Mouse (Mus musculus) liver, postnatal 0 days (tissue): ENCODE measurements around the gene Ache. TPM values are rescaled to one million over a fixed set of nuclear protein-coding genes. Genes with fewer than 3 reads are reported as not detected.

Experiments used
- ATAC-seq: fragments of 200-750 bp; cut with Nextera tagmentation; 2 replicates; pipeline ENCODE4 v1.8.0; 2017; ENCODE audit warnings: mild to moderate bottlenecking, moderate library complexity
- DNase-seq: peaks from one replicate; pipeline ENCODE4 v3.0.0-alpha.2; 2016
- H3K27ac ChIP-seq: fragments of 300-500 bp; sonication (generic); 2 replicates; pipeline ENCODE4 v1.5.1; 2014; ENCODE audit warnings: antibody characterized with exemption, moderate library complexity, mild to moderate bottlenecking, low read depth
- H3K27me3 ChIP-seq: fragments of 300-500 bp; sonication (generic); 2 replicates; pipeline ENCODE4 v1.6.1; 2014; ENCODE audit warnings: low read length, control low read depth, mixed read lengths; ENCODE audit not compliant: insufficient read depth
- H3K36me3 ChIP-seq: fragments of 300-500 bp; sonication (generic); replicated peaks from 2 replicates; pipeline ENCODE4 v1.6.1; 2014; ENCODE audit warnings: mild to moderate bottlenecking, control low read depth, low read length, moderate library complexity, mixed read lengths; ENCODE audit not compliant: insufficient read depth
- H3K4me1 ChIP-seq: fragments of 300-500 bp; sonication (generic); 2 replicates; pipeline ENCODE4 v1.6.1; 2014; ENCODE audit warnings: antibody characterized with exemption, mild to moderate bottlenecking, control low read depth; ENCODE audit not compliant: insufficient read depth
- H3K4me2 ChIP-seq: fragments of 300-500 bp; sonication (generic); 2 replicates; pipeline ENCODE4 v1.6.1; 2014; ENCODE audit warnings: low read depth, mild to moderate bottlenecking, low read length, moderate library complexity, mixed read lengths
- H3K4me3 ChIP-seq: fragments of 300-500 bp; sonication (generic); 2 replicates; pipeline ENCODE4 v1.5.1; 2014; ENCODE audit warnings: low read depth, low read length
- H3K9ac ChIP-seq: fragments of 300-500 bp; sonication (generic); replicated peaks from 2 replicates; pipeline ENCODE4 v1.6.1; 2014; ENCODE audit warnings: mild to moderate bottlenecking, moderate library complexity
- H3K9me3 ChIP-seq: fragments of 300-500 bp; sonication (generic); 2 replicates; pipeline ENCODE4 v1.6.1; 2016; ENCODE audit warnings: mild to moderate bottlenecking, control low read depth, low read length, mixed read lengths
- CTCF ChIP-seq: sonication (generic); IDR thresholded peaks from 2 replicates; pipeline ENCODE4 v1.5.1; 2016; ENCODE audit warnings: antibody characterized with exemption, low read depth
- EP300 ChIP-seq: IDR thresholded peaks from 2 replicates; pipeline ENCODE4 v1.6.1; 2016; ENCODE audit warnings: antibody characterized with exemption, low read depth, mild to moderate bottlenecking
- WGBS: fragments of 180-500 bp; shearing (Covaris S2); extraction: QIAGEN DNeasy Blood & Tissue Kit; methylation state at CpG from one replicate; pipeline ENCODE4 v1.1.7; 2014; ENCODE audit not compliant: insufficient replicate concordance; 5-methylcytosine and 5-hydroxymethylcytosine counted together
- polyA plus RNA-seq: library from polyadenylated mRNA; unstranded; fragments of >200 nt; fragmentation: Nextera tagmentation; extraction: Ambion mirVana; gene quantifications from 2 replicates; pipeline ENCODE4 v1.2.1, GENCODE M21; 2015

Ache gene
- polyA plus RNA-seq, 1 experiment from 2014 or later: 11.1 TPM

DNA sequence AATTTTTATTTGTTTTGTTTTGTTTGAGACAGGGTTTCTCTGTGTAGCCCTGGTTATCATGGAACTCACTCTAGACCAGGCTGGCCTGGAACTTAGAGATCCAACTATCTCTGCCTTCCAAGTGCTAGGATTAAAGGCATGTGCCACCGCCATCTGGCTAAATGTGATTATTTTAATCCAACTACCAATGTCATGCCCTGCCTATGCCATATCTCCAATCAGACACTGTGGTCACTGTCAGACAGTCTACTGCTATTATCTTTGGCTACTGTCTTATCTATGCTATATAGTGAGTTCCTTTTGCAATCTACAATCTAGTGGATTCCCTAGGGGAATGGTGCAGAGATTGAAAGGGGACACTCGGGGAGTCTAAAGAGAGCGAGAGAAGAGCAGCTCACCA, 33.7 kb downstream of the Ache start:
- Histone ChIP-seq H3K4me1 (peaks cover 4% of the 10 kb centered on the region; the same call in 1 of the 2 replicates), H3K27ac (no peak overlapping the region), H3K4me2 (no peak overlapping the region), H3K36me3 (peaks cover 6% of the 10 kb centered on the region; the same call in 1 of the 2 replicates), H3K4me3 (no peak overlapping the region), H3K27me3 (no peaks in the 10 kb centered on the region), H3K9ac (no peak overlapping the region), H3K9me3 (no peaks in the 10 kb centered on the region)
- peak; percentile 41 for ATAC-seq
- peak; percentile 81 for TF ChIP-seq EP300
- TF ChIP-seq CTCF: no peak
- 75% methylated on average over 3 of the region's 3 CpGs for WGBS
- no peak for DNase-seq

DNA sequence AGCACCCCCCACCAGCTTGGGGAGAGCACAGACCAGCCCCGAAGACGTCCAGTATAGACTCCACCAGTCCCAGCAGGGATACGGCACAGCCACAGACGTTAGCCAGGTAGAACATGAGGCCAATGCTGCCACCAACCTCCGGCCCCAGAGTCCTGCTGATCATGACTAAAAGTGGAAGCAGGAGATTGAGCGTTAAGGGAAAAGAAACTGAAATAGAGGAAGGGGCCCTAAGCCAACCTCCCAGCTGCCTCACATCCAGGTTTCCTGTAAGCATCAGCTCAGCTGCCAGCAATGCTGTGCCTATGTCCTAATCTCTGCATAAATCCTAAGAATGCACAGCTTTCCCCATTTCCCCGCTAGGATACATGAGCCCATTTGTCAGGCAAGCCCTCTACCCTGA, 43.6 kb downstream of the Ache start:
- WGBS: 68% methylated on average over 7 of the region's 7 CpGs
- no peaks in the 10 kb centered on the region for H3K27me3 ChIP-seq

DNA sequence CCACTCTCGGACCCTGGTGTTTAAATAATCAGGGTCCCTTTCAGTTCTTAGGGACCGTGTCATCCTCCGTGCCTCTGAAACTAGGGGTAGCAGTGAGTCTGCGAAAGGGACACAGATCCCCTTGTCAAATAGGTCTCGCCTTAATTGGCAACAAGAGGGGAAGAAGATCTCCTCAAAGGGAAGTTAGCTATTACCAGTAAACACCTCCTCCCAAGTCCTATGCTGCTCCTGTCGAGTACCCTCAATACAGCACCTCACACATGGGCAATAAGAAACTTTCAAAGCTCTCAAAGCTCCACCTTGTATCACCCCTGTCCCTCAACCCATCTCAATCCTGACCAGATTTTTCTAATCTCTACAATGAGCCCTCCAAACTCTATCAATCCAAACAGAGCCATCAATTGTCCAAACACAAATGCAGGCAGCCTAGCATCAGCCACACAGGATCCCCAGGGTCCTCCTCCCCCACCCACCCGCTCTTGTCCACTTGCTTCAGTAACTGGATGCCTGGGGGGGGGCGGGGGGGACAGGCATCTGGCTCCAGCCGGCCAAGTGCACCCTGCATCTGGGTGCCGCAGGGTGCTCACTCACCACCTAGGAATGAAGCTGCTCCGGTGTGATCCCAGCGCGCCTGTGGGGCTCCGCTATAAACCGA, 45.7 kb downstream of the Ache start:
- Histone ChIP-seq H3K27ac (peak overlapping the region; percentile 62), H3K4me1 (peaks cover 16% of the 10 kb centered on the region), H3K9me3 (no peaks in the 10 kb centered on the region), H3K36me3 (0 out of 2 replicates have a peak, but pooled peaks cover 2% of the 10 kb centered on the region), H3K27me3 (no peaks in the 10 kb centered on the region), H3K4me3 (peak overlapping the region; percentile 56), H3K4me2 (peak overlapping the region; percentile 76), H3K9ac (peak overlapping the region; percentile 64)
- ATAC-seq: no peak
- 10% methylated on average over 15 of the region's 15 CpGs for WGBS
- no peak for DNase-seq
- TF ChIP-seq CTCF: no peak
- TF ChIP-seq EP300: no peak

More for the DNA sequence above, 43.6 kb downstream of the Ache start:
- no peaks in the 10 kb centered on the region for H3K9me3 ChIP-seq
- ATAC-seq (no peak), DNase-seq (no peak)
- H3K4me2 ChIP-seq: no peak overlapping the region
- TF ChIP-seq CTCF (no peak), EP300 (no peak)
- no peak overlapping the region for H3K4me3 ChIP-seq
- H3K9ac ChIP-seq: no peak overlapping the region
- peaks cover 2% of the 10 kb centered on the region; the same call in 1 of the 2 replicates for H3K36me3 ChIP-seq
- H3K27ac ChIP-seq: 0 out of 2 replicates have a peak overlapping the region, but pooled peaks have one; percentile 11
- H3K4me1 ChIP-seq: peaks cover 8% of the 10 kb centered on the region

DNA sequence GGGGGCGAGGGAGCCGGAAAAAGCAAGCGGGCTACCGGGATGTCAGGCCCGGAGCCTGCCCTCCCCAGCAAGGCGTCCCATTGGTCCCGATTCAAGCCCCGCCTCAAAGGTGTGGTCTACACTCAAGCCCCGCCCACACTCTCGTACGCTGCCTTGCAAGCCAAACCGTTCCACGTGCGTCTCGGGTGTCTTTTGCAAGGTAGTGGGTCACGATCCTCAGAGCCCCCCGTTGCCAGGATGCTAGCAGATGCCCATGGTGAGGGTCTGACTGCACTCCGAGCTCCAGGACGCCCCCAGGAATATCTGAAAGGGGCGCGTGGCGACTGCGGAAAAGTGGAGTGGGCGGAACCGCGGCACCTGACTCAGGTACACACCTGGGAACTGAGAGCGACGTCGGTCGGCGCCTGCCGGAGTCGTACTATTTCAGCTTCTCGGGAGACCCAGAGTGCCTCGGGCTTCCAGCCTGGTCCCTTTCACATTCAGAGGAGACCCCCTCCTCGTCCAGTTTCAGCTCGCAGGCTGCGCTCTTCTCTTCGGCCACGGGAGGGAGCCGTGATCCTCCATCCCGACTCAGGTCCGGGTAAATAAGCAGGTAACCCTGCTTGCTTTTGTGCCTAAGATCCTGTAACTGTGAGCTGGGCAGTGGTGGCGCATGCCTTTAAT, 46.3 kb downstream of the Ache start, which contains the start of gene Slc12a9:
Gene Slc12a9 (minus strand): TSS at position 86 of the 663 bp plus-strand sequence.
- TF ChIP-seq EP300 (no peak), CTCF (peak; percentile 79)

DNA sequence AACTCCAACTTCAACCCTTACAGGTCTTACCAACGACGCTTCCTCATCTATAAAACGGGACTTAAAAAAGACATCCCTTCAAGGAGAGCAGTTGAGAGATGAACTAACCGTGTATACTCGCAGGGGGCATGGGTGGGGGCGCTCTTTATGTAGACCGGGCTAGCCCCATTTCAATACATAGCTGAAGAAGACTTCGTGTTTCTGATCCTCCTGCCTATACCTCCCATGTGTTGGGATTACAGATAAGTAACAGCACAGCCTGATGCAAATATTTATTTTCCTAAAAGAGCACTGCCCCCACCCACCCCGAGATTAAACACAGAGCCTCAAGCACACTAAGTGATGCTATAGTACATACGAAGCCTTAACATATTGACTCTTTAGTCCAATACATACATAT, 47.0 kb downstream of the Ache start:
- Histone ChIP-seq H3K27ac (no peak overlapping the region), H3K4me3 (no peak overlapping the region), H3K9me3 (no peaks in the 10 kb centered on the region), H3K9ac (no peak overlapping the region), H3K36me3 (0 out of 2 replicates have a peak, but pooled peaks cover 2% of the 10 kb centered on the region), H3K4me1 (peaks cover 23% of the 10 kb centered on the region), H3K27me3 (0 out of 2 replicates have a peak, but pooled peaks cover 2% of the 10 kb centered on the region), H3K4me2 (no peak overlapping the region)
- ATAC-seq: no peak
- WGBS: 41% methylated on average over 10 of the region's 10 CpGs
- DNase-seq: no peak
- no peak for TF ChIP-seq CTCF

More for the DNA sequence above, 46.3 kb downstream of the Ache start, which contains the start of gene Slc12a9:
- H3K9ac ChIP-seq: peak within 1 kb of the TSS; percentile 64
- peak within 1 kb of the TSS; percentile 62 for H3K27ac ChIP-seq
- peak within 1 kb of the TSS; percentile 56 for H3K4me3 ChIP-seq
- H3K4me1 ChIP-seq: peaks cover 16% of the 10 kb centered on the region
- WGBS: under 1% methylated on average over 44 of the region's 44 CpGs
- H3K27me3 ChIP-seq: no peaks in the 10 kb centered on the region
- DNase-seq: peak; percentile 94
- ATAC-seq: peak; percentile 90
- H3K36me3 ChIP-seq: 0 out of 2 replicates have a peak, but pooled peaks cover 2% of the 10 kb centered on the region
- H3K9me3 ChIP-seq: no peaks in the 10 kb centered on the region
- peak within 1 kb of the TSS; percentile 76 for H3K4me2 ChIP-seq

DNA sequence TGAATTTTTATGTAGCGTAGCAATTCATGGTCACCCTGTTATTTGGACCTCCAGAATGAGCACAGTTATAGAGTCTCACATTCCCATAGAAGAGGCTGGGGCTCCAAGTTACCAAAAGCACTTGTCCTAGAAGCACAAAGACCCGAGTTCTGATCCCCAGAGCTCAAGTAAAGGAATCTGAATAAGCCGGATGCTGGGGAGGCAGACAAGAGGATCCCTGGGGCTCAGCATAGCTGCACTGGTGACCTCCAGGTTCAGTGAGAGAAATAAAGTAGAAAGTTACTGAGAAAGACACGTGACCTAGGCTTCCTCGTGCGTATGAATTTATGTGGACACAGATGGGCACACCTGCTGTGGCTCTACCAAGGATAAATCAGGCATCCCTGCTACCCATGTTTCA, 47.7 kb downstream of the Ache start:
- H3K36me3 ChIP-seq: no peaks in the 10 kb centered on the region
- 0 out of 2 replicates have a peak, but pooled peaks cover 2% of the 10 kb centered on the region for H3K27me3 ChIP-seq
- TF ChIP-seq EP300 (no peak), CTCF (no peak)
- no peak overlapping the region for H3K4me2 ChIP-seq
- no peak overlapping the region for H3K9ac ChIP-seq
- H3K4me1 ChIP-seq: peaks cover 25% of the 10 kb centered on the region
- H3K9me3 ChIP-seq: no peaks in the 10 kb centered on the region
- ATAC-seq (no peak), DNase-seq (no peak)
- 78% methylated on average over 6 of the region's 6 CpGs for WGBS
- H3K4me3 ChIP-seq: no peak overlapping the region
- no peak overlapping the region for H3K27ac ChIP-seq
